Mouse (Mus musculus) MEL (cell line): ENCODE results near the gene Slc9c1. TPM values are rescaled to one million over a fixed set of nuclear protein-coding genes. Genes with fewer than 3 reads are reported as not detected.

ENCODE experiments used
- DNase-seq: peaks from one replicate; pipeline ENCODE4 v3.0.0; 2011; ENCODE audit warnings: low read depth, low spot score
- H3K27ac ChIP-seq: 2 replicates; pipeline ENCODE4 v1.5.1; 2012; ENCODE audit warnings: low read depth, mild to moderate bottlenecking, control low read depth, low read length, moderate library complexity; ENCODE audit not compliant: control insufficient read depth
- H3K27me3 ChIP-seq, 2 experiments: fragments of 150-350 bp in 1 of 2; sonication (generic) in 1 of 2; 2 replicates each; pipeline ENCODE4 v1.6.1; 2012; ENCODE audit warnings: low read length in 2 of 2, mild to moderate bottlenecking in 2 of 2, improper control_type of control experiment in 1 of 2, moderate library complexity in 1 of 2; ENCODE audit not compliant: insufficient read depth in 2 of 2, control insufficient read depth in 1 of 2
- H3K36me3 ChIP-seq, 2 experiments: 2 replicates each; pipeline ENCODE4 v1.6.1; 2012 to 2014; ENCODE audit warnings: low read length in 2 of 2, improper control_type of control experiment in 1 of 2, inconsistent platforms in 1 of 2, mild to moderate bottlenecking in 1 of 2; ENCODE audit not compliant: insufficient read depth in 2 of 2, control insufficient read depth in 1 of 2
- H3K4me1 ChIP-seq, 2 experiments: fragments of 150-350 bp in 1 of 2; sonication (generic) in 1 of 2; 2 replicates each; pipeline ENCODE4 v1.6.1; 2012; ENCODE audit warnings: low read length in 2 of 2, improper control_type of control experiment in 1 of 2, mild to moderate bottlenecking in 1 of 2; ENCODE audit not compliant: insufficient read depth in 2 of 2, control insufficient read depth in 1 of 2
- H3K4me3 ChIP-seq, 2 experiments: fragments of 150-350 bp in 1 of 2; sonication (generic) in 1 of 2; 2 replicates each; pipeline ENCODE4 v1.5.1; 2012; ENCODE audit warnings: low read depth in 2 of 2, low read length in 2 of 2, mild to moderate bottlenecking in 2 of 2, moderate library complexity in 2 of 2, control low read depth in 1 of 2, improper control_type of control experiment in 1 of 2; ENCODE audit not compliant: control insufficient read depth in 1 of 2, insufficient read depth in 1 of 2
- H3K79me2 ChIP-seq: 2 replicates; pipeline ENCODE4 v1.6.1; 2012; ENCODE audit warnings: mild to moderate bottlenecking, low read length, moderate library complexity; ENCODE audit not compliant: control insufficient read depth, poor library complexity, insufficient read depth
- H3K9ac ChIP-seq: 2 replicates; pipeline ENCODE4 v1.6.1; 2012; ENCODE audit warnings: low read depth, mild to moderate bottlenecking, control low read depth, low read length, moderate library complexity; ENCODE audit not compliant: control insufficient read depth, poor library complexity, severe bottlenecking
- H3K9me3 ChIP-seq: fragments of 150-350 bp; sonication (generic); replicated peaks from 2 replicates; pipeline ENCODE4 v1.6.1; 2012; ENCODE audit warnings: mild to moderate bottlenecking, low read length, improper control_type of control experiment, moderate library complexity; ENCODE audit not compliant: insufficient read depth
- CHD2 ChIP-seq: IDR thresholded peaks from 2 replicates; pipeline ENCODE4 v1.6.1; 2011; ENCODE audit warnings: low read length, improper control_type of control experiment
- CTCF ChIP-seq, 3 experiments: IDR thresholded peaks in 2 of 3; conservative IDR thresholded peaks in 1 of 3; 2 replicates each; pipeline ENCODE4 v1.5.1; 2011 to 2012; ENCODE audit warnings: low read length in 3 of 3, low read depth in 2 of 3, mild to moderate bottlenecking in 2 of 3, improper control_type of control experiment in 1 of 3, inconsistent platforms in 1 of 3, mixed read lengths in 1 of 3, moderate library complexity in 1 of 3; ENCODE audit not compliant: control insufficient read depth in 1 of 3, insufficient read depth in 1 of 3, poor library complexity in 1 of 3, severe bottlenecking in 1 of 3
- ELF1 ChIP-seq: IDR thresholded peaks from 2 replicates; pipeline ENCODE4 v1.6.1; 2014; ENCODE audit warnings: low read depth, mild to moderate bottlenecking, inconsistent platforms, low read length, improper control_type of control experiment, moderate library complexity
- EP300 ChIP-seq, 2 experiments: IDR thresholded peaks; 2 replicates each; pipeline ENCODE4 v1.6.1; 2011; ENCODE audit warnings: improper control_type of control experiment in 2 of 2, low read length in 2 of 2, low read depth in 1 of 2, mild to moderate bottlenecking in 1 of 2
- ETS1 ChIP-seq: IDR thresholded peaks from 2 replicates; pipeline ENCODE4 v1.6.1; 2012; ENCODE audit warnings: low read depth, mild to moderate bottlenecking, inconsistent platforms, low read length, improper control_type of control experiment, moderate library complexity
- GATA1 ChIP-seq: IDR thresholded peaks from 2 replicates; pipeline ENCODE4 v1.6.1; 2011; ENCODE audit warnings: low read depth, low read length, improper control_type of control experiment
- HCFC1 ChIP-seq: IDR thresholded peaks from 2 replicates; pipeline ENCODE4 v1.6.1; 2012; ENCODE audit warnings: low read depth, mild to moderate bottlenecking, inconsistent platforms, low read length, improper control_type of control experiment, moderate library complexity
- MAFK ChIP-seq: IDR thresholded peaks from 2 replicates; pipeline ENCODE4 v1.6.1; 2011; ENCODE audit warnings: low read depth, mild to moderate bottlenecking, low read length, improper control_type of control experiment, borderline replicate concordance
- MAZ ChIP-seq: IDR thresholded peaks from 2 replicates; pipeline ENCODE4 v1.6.1; 2012; ENCODE audit warnings: low read depth, mild to moderate bottlenecking, inconsistent platforms, low read length, improper control_type of control experiment
- NELFE ChIP-seq: IDR thresholded peaks from 2 replicates; pipeline ENCODE4 v1.6.1; 2011; ENCODE audit warnings: low read depth, low read length, improper control_type of control experiment
- POLR2AphosphoS2 ChIP-seq: IDR thresholded peaks from 2 replicates; pipeline ENCODE4 v1.6.1; 2011; ENCODE audit warnings: low read length, improper control_type of control experiment
- RAD21 ChIP-seq: IDR thresholded peaks from 2 replicates; pipeline ENCODE4 v1.6.1; 2011; ENCODE audit warnings: mild to moderate bottlenecking, low read depth, low read length, improper control_type of control experiment
- SMC3 ChIP-seq: IDR thresholded peaks from 2 replicates; pipeline ENCODE4 v1.6.1; 2011; ENCODE audit warnings: low read depth, low read length, improper control_type of control experiment
- TAL1 ChIP-seq: IDR thresholded peaks from 2 replicates; pipeline ENCODE4 v1.6.1; 2012; ENCODE audit warnings: mild to moderate bottlenecking, inconsistent platforms, low read length, moderate library complexity, mixed read lengths
- TBP ChIP-seq: IDR thresholded peaks from 2 replicates; pipeline ENCODE4 v1.8.0; 2011; ENCODE audit warnings: low read depth, low read length, improper control_type of control experiment
- TCF12 ChIP-seq: IDR thresholded peaks from 2 replicates; pipeline ENCODE4 v1.6.1; 2014; ENCODE audit warnings: low read depth, mild to moderate bottlenecking, inconsistent platforms, low read length, improper control_type of control experiment, moderate library complexity
- USF1 ChIP-seq: IDR thresholded peaks from 2 replicates; pipeline ENCODE4 v1.6.1; 2014; ENCODE audit warnings: low read depth, mild to moderate bottlenecking, inconsistent platforms, low read length, improper control_type of control experiment, moderate library complexity
- ZC3H11A ChIP-seq: IDR thresholded peaks from 2 replicates; pipeline ENCODE4 v1.6.1; 2012; ENCODE audit warnings: low read depth, mild to moderate bottlenecking, inconsistent platforms, low read length, improper control_type of control experiment
- ZNF384 ChIP-seq: IDR thresholded peaks from 2 replicates; pipeline ENCODE4 v1.6.1; 2012; ENCODE audit warnings: low read depth, mild to moderate bottlenecking, inconsistent platforms, low read length, improper control_type of control experiment
- polyA plus RNA-seq, 2 experiments: library from polyadenylated mRNA; stranded (reverse) in 1 of 2; unstranded in 1 of 2; fragments of >175 nt in 1 of 2; fragments of >200 nt in 1 of 2; gene quantifications; 2 replicates each; pipeline versions ENCODE4 v1.2.1 to v1.2.4; 2012; ENCODE audit warnings: low replicate concordance in 2 of 2, low read depth in 1 of 2; ENCODE audit not compliant: insufficient read length in 2 of 2, insufficient read depth in 1 of 2, missing spikeins in 1 of 2
- total RNA-seq: library from RNA; depleted of rRNA; stranded (reverse); fragments of 300-350 nt; gene quantifications from 2 replicates; pipeline ENCODE4 v1.2.3, GENCODE M21; 2012

The Slc9c1 gene
- total and polyA plus RNA-seq, 3 experiments = not detected

DNA sequence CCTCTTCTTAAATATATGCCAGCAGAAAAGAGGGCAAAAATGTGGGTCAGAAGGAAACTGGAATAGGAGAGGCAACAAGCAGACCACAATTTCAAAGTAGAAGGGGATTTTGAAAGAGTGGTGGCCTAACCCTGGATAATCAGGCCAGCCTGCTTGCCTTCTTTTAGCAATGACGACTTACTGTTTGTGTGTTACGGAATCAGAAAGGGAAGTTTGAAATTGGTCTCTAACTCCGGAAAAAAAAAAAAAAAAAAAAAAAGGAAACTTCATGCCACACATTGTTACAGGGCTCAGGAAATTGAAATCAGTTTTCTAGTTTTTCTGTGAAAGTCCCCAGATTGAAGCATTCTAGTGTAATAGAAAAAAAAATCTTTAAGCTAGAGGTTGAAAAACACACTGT is 26.6 kb downstream of the Slc9c1 start:
- Histone ChIP-seq H3K9me3 (no peaks in the 10 kb centered on the region), H3K9ac (no peak overlapping the region)

DNA sequence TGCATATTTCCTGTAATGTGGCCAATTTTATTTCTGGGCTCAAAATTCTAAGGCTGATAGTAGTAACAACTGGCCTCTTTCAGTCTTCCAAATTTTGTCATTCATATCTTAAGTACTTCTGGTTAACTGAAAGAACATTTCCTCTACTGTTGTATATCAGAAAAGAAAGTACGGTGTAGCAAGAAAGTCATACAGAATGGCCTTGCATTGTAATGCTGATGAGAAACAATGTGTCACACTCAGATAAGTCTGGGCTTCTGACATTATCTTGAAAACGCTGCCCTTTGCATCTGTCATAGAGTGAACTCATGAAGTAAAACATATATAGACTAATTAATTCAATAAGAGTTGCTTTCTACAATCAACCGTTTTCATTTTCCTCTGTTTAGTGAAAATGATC is 37.2 kb downstream of the Slc9c1 start:
- DNase-seq = peak; percentile 61
- Histone ChIP-seq H3K27ac (peak overlapping the region; percentile 49), H3K4me3 (no peak overlapping the region), H3K4me1 (no peaks in the 10 kb centered on the region), H3K79me2 (no peaks in the 10 kb centered on the region), H3K9ac (no peak overlapping the region), H3K9me3 (no peaks in the 10 kb centered on the region), H3K27me3 (peaks cover 0 to 3% of the 10 kb centered on the region in 2 experiments; a peak in 2 of 4 replicates), H3K36me3 (peaks cover 0 to 6% of the 10 kb centered on the region in 2 experiments; a peak in 1 of 4 replicates)
- TF ChIP-seq GATA1 = peak; percentile 78
- TF ChIP-seq TCF12 = peak; percentile 64
- TF ChIP-seq MAFK = no peak
- peak; percentile 51 to 53; a peak in 3 of 4 replicates for TF ChIP-seq EP300 (IDR thresholded peaks at IDR 0.05; ENCODE audit: low read depth in 1 of 2, low read length in 2 of 2)
- TF ChIP-seq NELFE = no peak
- peak; percentile 21; the same call in 1 of the 2 replicates for TF ChIP-seq TAL1
- TF ChIP-seq ZC3H11A = no peak
- TF ChIP-seq ETS1 = 0 out of 2 replicates have a peak, but pooled peaks have one; percentile 18
- TF ChIP-seq CHD2 = no peak

More for the DNA sequence above, 26.6 kb downstream of the Slc9c1 start:
- DNase-seq = no peak
- H3K4me1 ChIP-seq = no peaks in the 10 kb centered on the region
- no peak for TF ChIP-seq ELF1
- no peak for TF ChIP-seq POLR2AphosphoS2
- TF ChIP-seq USF1 = no peak
- TF ChIP-seq MAZ = no peak
- H3K27me3 ChIP-seq = no peaks in the 10 kb centered on the region; a peak in 1 of 4 replicates
- H3K27ac ChIP-seq = no peak overlapping the region
- no peaks in the 10 kb centered on the region for H3K79me2 ChIP-seq
- H3K4me3 ChIP-seq = no peak overlapping the region
- H3K36me3 ChIP-seq = no peaks in the 10 kb centered on the region

DNA sequence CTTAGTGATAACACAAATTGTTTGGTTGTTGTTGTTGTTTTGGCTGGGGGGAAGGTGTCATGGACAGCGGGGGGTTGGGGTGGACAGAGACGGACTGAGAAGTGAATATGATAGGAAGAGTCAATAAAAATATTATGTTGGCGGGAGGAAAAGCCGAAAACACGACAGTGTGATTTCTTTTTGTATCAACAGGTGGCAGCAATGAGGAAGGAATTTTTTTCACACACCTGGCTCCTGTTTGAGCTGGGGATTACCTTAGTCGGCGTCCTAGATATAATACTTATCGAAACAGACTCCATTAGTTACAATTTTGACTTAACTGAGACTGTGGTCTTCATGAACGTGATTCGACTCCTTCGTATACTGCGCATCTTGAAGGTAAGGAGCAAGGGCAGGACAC is 44.8 kb downstream of the Slc9c1 start:
- Histone ChIP-seq H3K27me3 (peaks cover 0 to 3% of the 10 kb centered on the region in 2 experiments; a peak in 3 of 4 replicates), H3K9ac (no peak overlapping the region), H3K27ac (no peak overlapping the region), H3K36me3 (no peaks in the 10 kb centered on the region), H3K4me1 (no peaks in the 10 kb centered on the region), H3K9me3 (no peaks in the 10 kb centered on the region), H3K4me3 (no peak overlapping the region), H3K79me2 (no peaks in the 10 kb centered on the region)
- DNase-seq = no peak
- TF ChIP-seq TAL1 (no peak), ZNF384 (0 out of 2 replicates have a peak, but pooled peaks have one; percentile 15), POLR2AphosphoS2 (no peak), RAD21 (peak; percentile 14), TBP (no peak), SMC3 (peak; percentile 27; the same call in 1 of the 2 replicates), CTCF (IDR thresholded peaks at IDR 0.05 in 2 of 3, conservative IDR thresholded peaks at IDR 0.05 in 1 of 3; ENCODE audit: control insufficient read depth in 1 of 3, insufficient read depth in 1 of 3, low read depth in 2 of 3, low read length in 3 of 3, poor library complexity in 1 of 3, severe bottlenecking in 1 of 3) (peak in 1 of 3 experiments; percentile 24; a peak in 2 of 6 replicates), HCFC1 (no peak), MAZ (no peak)
